Mouse (Mus musculus) liver, embryonic 18 days (tissue): ENCODE measurements around the gene Dennd2c. TPM values are rescaled to one million over a fixed set of nuclear protein-coding genes. Genes with fewer than 3 reads are reported as not detected.

Experiments
- polyA plus RNA-seq: library from polyadenylated mRNA; depleted of rRNA; stranded (reverse); fragments of >200 nt; gene quantifications from 2 replicates; pipeline ENCODE4 v1.2.3, GENCODE M21; 2012; rRNA removed

Dennd2c gene
- polyA plus RNA-seq: 2.8 and 2.9 TPM in 2 replicates

DNA sequence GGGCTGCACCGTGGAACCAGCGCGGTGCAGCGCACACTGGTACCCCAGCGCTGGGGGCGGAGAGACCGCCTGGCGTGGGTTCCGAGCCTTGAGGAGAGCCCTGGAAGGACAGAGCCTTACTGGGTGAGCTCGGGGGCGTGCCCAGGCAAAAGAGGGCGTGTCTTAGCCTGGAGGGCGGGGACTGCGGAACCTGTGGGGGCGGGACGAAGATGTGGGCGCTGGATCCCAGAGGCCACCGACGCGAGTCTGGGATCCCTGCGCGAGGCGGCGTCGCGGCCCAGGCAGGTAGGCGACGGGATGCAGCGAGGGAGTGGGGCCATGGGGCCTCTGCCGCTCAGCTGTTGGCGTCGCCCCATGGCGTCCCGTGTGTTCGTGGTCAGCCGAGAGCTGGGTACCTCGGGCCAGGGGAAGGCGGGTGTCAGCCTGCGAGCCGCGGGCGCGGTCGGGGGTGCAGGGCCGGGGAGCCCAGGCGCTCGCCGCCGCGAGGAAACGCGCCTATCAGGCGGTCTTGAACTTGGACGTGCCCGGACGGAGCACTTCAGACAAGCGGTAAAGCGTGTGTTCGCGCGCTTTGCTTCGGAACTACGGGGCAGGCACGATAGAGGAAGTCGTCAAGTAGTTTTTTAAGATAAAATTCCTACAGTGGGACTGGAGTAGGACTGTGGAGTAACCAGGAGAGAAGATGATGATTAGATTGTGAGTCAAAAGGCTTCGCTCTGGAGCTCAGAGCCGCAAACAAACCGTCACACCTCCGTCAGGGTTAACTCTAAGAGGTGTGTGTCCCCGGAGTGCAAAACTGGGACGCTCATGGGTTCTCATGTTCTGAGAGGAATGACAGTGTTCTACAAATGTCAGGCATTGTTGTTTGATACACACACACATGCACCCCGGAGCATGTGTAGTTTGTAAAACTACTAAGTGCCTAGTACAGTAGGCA, at the start of gene Dennd2c:
Dennd2c (plus strand) TSS at position 151 of the 937 bp plus-strand sequence.

DNA sequence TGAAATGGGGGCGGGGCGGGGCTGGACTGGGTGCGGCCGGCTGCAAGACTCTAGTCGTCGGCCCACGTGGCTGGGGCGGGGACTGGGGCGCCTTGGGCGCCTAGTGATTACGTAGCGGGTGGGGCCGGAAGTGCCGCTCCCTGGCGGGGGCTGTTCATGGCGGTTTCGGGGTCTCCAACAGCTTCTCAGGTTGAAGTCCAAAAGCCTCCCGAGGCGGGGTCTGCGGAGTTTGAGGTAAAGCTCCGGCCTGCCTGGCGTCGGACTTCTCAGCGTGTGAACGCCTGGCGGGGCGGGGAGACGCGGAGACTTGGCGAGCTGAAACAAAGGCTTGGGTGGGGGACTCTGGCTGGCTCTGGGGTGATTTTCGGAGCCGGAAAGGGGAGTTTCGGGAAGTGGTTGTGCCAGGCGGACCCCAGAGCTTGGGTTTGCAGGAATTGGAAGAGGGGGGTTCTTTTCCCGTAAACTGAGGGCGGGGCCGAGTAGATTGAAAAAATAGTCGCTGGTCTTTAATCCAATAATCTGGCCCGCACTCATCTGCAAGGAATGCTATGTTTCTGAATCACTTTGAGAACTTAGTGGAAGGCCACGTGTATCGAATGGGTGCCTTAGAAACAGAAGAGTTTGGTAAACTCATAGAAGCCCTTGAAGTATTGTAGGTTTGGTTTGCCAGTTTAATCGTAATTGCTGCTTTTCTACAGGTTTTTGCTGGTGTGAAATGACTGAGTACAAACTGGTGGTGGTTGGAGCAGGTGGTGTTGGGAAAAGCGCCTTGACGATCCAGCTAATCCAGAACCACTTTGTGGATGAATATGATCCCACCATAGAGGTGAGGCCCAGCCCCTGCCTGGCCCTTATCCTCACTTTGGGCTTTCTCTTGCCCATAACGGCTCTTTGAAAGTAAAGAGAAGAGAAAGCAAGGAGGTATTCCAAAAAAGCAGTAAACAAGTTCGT, 43.9 kb upstream of the Dennd2c start, which contains the start of gene Nras:
Nras (plus strand) TSS at position 79 of the 951 bp plus-strand sequence.

DNA sequence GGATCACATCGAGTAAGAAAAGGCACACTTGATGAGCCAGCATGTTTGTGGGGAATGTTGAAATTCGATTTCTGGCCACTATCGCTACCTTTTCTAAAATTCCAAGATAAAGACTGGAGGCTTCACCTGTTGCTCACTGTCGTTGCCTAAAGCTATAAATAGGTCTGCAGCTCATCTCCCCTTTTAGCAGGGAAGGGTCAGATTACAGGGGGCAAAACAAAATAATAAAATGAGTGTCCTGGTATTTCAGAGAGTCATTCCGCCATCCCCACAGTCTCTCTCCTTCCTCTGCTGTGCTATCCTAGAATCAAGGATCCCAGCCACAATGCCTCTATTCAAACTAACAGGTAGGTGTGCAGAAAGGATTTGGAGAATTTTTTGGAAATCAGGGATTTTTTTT, 28.6 kb upstream of the Dennd2c start, which contains the start of gene Ampd1:
Ampd1 (plus strand) TSS at position 244 of the 400 bp plus-strand sequence.

DNA sequence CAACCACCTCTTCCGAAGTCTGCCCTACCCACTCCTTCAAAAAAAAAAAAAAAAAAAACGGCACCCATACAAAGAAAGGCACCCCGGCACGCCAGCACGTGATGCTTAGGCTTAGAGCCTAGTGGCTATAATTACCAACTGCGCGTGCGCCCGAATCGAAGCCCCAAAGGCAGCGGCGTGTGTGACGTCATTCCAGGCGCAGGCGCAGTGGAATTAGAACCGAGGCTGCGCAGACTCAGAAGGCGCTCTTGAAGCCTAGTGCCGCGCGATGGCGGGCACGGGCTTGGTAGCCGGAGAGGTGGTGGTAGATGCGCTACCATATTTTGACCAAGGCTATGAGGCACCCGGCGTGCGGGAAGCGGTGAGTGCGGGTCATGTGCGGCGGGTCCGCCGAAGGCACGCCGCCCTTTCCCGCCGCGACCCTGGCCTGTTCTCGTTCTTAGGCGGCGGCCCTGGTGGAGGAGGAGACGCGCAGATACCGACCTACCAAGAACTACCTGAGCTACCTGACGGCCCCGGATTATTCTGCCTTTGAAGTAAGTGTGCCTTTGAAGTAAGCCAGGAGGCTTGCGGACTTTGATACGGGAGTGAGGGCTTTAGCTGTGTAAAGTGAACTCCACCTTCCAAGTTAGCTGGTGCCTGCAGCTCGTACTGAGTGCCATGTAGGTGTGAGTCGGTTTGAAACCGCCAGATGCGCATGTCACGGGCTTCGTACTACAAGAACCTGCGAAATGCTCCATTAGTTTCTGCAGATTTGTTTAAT, 69.3 kb downstream of the Dennd2c start, which contains the start of gene Bcas2:
Bcas2 (plus strand) TSS at position 151 of the 763 bp plus-strand sequence.

Other genes starting within 250 kb of the Dennd2c start
- 0.05 and 0.13 TPM in 2 replicates for gene Sycp1, start 166.5 kb upstream of the Dennd2c start, polyA plus RNA-seq
- 4.2 and 4.7 TPM in 2 replicates for gene Nr1h5, start 138.5 kb upstream of the Dennd2c start, polyA plus RNA-seq
- 9.0 and 10.1 TPM in 2 replicates for gene Sike1, start 106.9 kb upstream of the Dennd2c start, polyA plus RNA-seq
- 29.2 and 29.7 TPM in 2 replicates for gene Csde1, start 82.2 kb upstream of the Dennd2c start, polyA plus RNA-seq
- 18.4 and 19.1 TPM in 2 replicates for gene Nras, start 44.3 kb upstream of the Dennd2c start, polyA plus RNA-seq
- 0.03 and 0.05 TPM in 2 replicates for gene Ampd1, start 28.6 kb upstream of the Dennd2c start, polyA plus RNA-seq
- 56.3 and 57.0 TPM in 2 replicates for gene Bcas2, start 69.1 kb downstream of the Dennd2c start, polyA plus RNA-seq
- gene Trim33, start 176.7 kb downstream of the Dennd2c start, polyA plus RNA-seq: 4.8 TPM in 2 replicates